ENCODE assay signal across 17 mouse cellular contexts in genomic region chr5:135127669-135128068, GRCm38 (mm10). TPM values are rescaled to one million over a fixed set of nuclear protein-coding genes. Genes with fewer than 3 reads are reported as not detected.
DNase-seq lines count a peak whose midpoint lies in the region; ATAC-seq lines count a peak whose summit lies in the region.
"Had no signal": no experiment of that assay in that cellular context is flagged by ENCODE, and none has a peak within 500 bp of the region (broad histone marks: within the 10 kb centered on the region; RNA-seq: fewer than 3 reads in every experiment).

No protein-coding gene starts in this region.

- peak; percentile 91 for DNase-seq in heart, adult 11 months
- DNase-seq in heart, adult 9 months (ENCODE audit: low spot score in 2 of 2), result no peak
- peak; percentile 64 for DNase-seq in layer of hippocampus, adult 9-11 months
- DNase-seq in layer of hippocampus, adult 9-10 months (ENCODE audit: low spot score), result no peak
- DNase-seq in neural tube, embryonic 10.5 days (ENCODE audit: extremely low spot score, low spot score), result no peak
- no peak for DNase-seq in left cerebral cortex, adult 11 months (ENCODE audit: low spot score)
- DNase-seq: adrenal gland, adult 8-10 months; adrenal gland, postnatal 25 days; cerebellum, adult 18-20 months; cerebellum, adult 9-10 months; cerebellum, postnatal 14 days; gastrocnemius, postnatal 25 days; heart, postnatal 14 days had no signal

- peak; percentile 90 for ATAC-seq in megakaryocyte, adult 5-6 weeks (ENCODE audit: poor library complexity, severe bottlenecking)
- ATAC-seq: activated CD4-positive, CD25-positive, alpha-beta regulatory T cell, adult 4 months; forebrain, embryonic 15.5 days had no signal

RNA-seq across cellular contexts. Expression of gene Tbl2, which starts 21.8 kb away (rescaled TPM):
- total RNA-seq in megakaryocyte, adult 5-6 weeks (2015), result 5.5 and 5.7 TPM in 2 replicates
- 12.6 and 15.0 TPM in 2 replicates for total RNA-seq in megakaryocyte, adult 5-6 weeks (2017)

RNA-seq across cellular contexts. Expression of gene Mlxipl, which starts 38.0 kb away (rescaled TPM):
- total RNA-seq in megakaryocyte, adult 5-6 weeks (2015), result 0.05 and 0.31 TPM in 2 replicates
- 0.45 and 0.62 TPM in 2 replicates for total RNA-seq in megakaryocyte, adult 5-6 weeks (2017)
- total RNA-seq: hematopoietic stem cell, adult 5-6 weeks had no signal

RNA-seq across cellular contexts. Expression of gene Bcl7b, which starts 40.4 kb away (rescaled TPM):
- total RNA-seq in megakaryocyte, adult 5-6 weeks (2015), result 23.5 and 46.6 TPM in 2 replicates
- total RNA-seq in megakaryocyte, adult 5-6 weeks (2017), result 27.4 and 38.8 TPM in 2 replicates

RNA-seq across cellular contexts. Expression of gene Vps37d, which starts 49.6 kb away (rescaled TPM):
- total RNA-seq in megakaryocyte, adult 5-6 weeks (2015), result not detected in 2 replicates
- not detected in 2 replicates for total RNA-seq in megakaryocyte, adult 5-6 weeks (2017)

RNA-seq across cellular contexts. Expression of gene Baz1b, which starts 59.4 kb away (rescaled TPM):
- total RNA-seq in megakaryocyte, adult 5-6 weeks (2015), result 66.1 and 71.1 TPM in 2 replicates
- total RNA-seq in megakaryocyte, adult 5-6 weeks (2017), result 129 and 134 TPM in 2 replicates

Comparison
In these comparisons a context has a peak if more than half of its experiments do, and no peak if none do; other contexts are left out.
1. DNase-seq: peak in heart, adult 11 months (single experiment) and layer of hippocampus, adult 9-11 months (single experiment); none in heart, adult 9 months (0 of 2), layer of hippocampus, adult 9-10 months (single experiment), neural tube, embryonic 10.5 days (single experiment) and left cerebral cortex, adult 11 months (single experiment).